Mouse (Mus musculus) brain, adult 10 weeks (tissue): ENCODE data around the gene 1700029H14Rik. TPM values are rescaled to one million over a fixed set of nuclear protein-coding genes. Genes with fewer than 3 reads are reported as not detected.

ENCODE experiments used
- polyA plus RNA-seq: library from polyadenylated mRNA; stranded (reverse); fragments of 350-450 nt; fragmentation: Illumina TruSeq; extraction: RNeasy Lipid Tissue Mini Kit (QIAGEN cat#74804); gene quantifications from one replicate; pipeline ENCODE4 v1.2.3, GENCODE M21; 2015; ENCODE audit warnings: low read depth, low replicate concordance

The 1700029H14Rik gene
- polyA plus RNA-seq, result not detected

DNA sequence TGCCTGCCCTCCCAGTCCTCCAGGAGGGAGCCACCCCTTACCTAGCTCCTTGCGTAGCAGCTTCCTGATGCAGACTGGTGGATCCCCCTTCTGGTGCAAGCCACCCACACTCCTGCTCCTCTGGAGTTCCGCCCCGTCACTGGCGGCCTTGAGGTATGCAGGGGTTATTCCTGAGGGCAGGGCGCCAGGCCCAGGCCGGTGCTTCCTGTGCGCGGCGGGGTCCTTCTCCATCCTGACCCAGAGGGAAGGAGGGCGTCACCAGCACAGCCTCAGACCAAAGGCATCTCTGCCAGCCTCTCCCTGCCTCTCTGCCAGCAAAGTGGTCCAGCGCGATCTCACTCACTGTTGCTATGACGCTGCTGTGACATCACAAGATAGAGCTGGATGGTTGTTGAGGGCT, at the start of gene 1700029H14Rik:
1700029H14Rik (minus strand) TSS at position 344 of the 400 bp plus-strand sequence.

Other genes with a start within 250 kb of the 1700029H14Rik start
- gene Tfdp1, start 223.7 kb downstream of the 1700029H14Rik start, polyA plus RNA-seq, result 58.7 TPM
- gene Atp4b, start 165.6 kb downstream of the 1700029H14Rik start, polyA plus RNA-seq, result not detected
- gene Grk1, start 157.4 kb downstream of the 1700029H14Rik start, polyA plus RNA-seq, result not detected
- 3.5 TPM for gene Tmem255b, start 127.3 kb downstream of the 1700029H14Rik start, polyA plus RNA-seq
- 78.8 TPM for gene Gas6, start 68.0 kb downstream of the 1700029H14Rik start, polyA plus RNA-seq
- gene Rasa3, start 115.1 kb upstream of the 1700029H14Rik start, polyA plus RNA-seq, result 50.2 TPM
- gene Cfap97d2, start 143.4 kb upstream of the 1700029H14Rik start, polyA plus RNA-seq, result 1.5 TPM
- 53.9 TPM for gene Cdc16, start 195.2 kb upstream of the 1700029H14Rik start, polyA plus RNA-seq
- 28.6 TPM for gene Upf3a, start 223.2 kb upstream of the 1700029H14Rik start, polyA plus RNA-seq